Mouse (Mus musculus) liver, embryonic 16.5 days (tissue): ENCODE data around the gene Elavl4. TPM values are rescaled to one million over a fixed set of nuclear protein-coding genes. Genes with fewer than 3 reads are reported as not detected.

Experiments
- ATAC-seq: fragments of 200-750 bp; cut with Nextera tagmentation; 2 replicates; pipeline ENCODE4 v1.8.0; 2017; ENCODE audit warnings: low read depth, mild to moderate bottlenecking, moderate number of reproducible peaks, moderate library complexity
- H3K27ac ChIP-seq: fragments of 300-500 bp; sonication (generic); 2 replicates; pipeline ENCODE4 v1.5.1; 2014; ENCODE audit warnings: mild to moderate bottlenecking, low read length
- H3K27me3 ChIP-seq: fragments of 300-500 bp; sonication (generic); 2 replicates; pipeline ENCODE4 v1.6.1; 2014; ENCODE audit warnings: low read depth, low read length, mixed read lengths; ENCODE audit not compliant: control insufficient read depth, insufficient read depth
- H3K36me3 ChIP-seq: fragments of 300-500 bp; sonication (generic); 2 replicates; pipeline ENCODE4 v1.6.1; 2014; ENCODE audit warnings: mild to moderate bottlenecking; ENCODE audit not compliant: control insufficient read depth, insufficient read depth
- H3K4me1 ChIP-seq: fragments of 300-500 bp; sonication (generic); 2 replicates; pipeline ENCODE4 v1.6.1; 2014; ENCODE audit warnings: low read depth, low read length, mixed read lengths; ENCODE audit not compliant: control insufficient read depth
- H3K4me2 ChIP-seq: fragments of 300-500 bp; sonication (generic); 2 replicates; pipeline ENCODE4 v1.6.1; 2014; ENCODE audit warnings: low read depth, low read length, mixed read lengths
- H3K4me3 ChIP-seq: fragments of 300-500 bp; sonication (generic); 2 replicates; pipeline ENCODE4 v1.5.1; 2014; ENCODE audit warnings: low read depth, mild to moderate bottlenecking, low read length
- H3K9ac ChIP-seq: fragments of 300-500 bp; sonication (generic); 2 replicates; pipeline ENCODE4 v1.6.1; 2014; ENCODE audit warnings: low read depth, low read length
- H3K9me3 ChIP-seq: fragments of 300-500 bp; sonication (generic); replicated peaks from 2 replicates; pipeline ENCODE4 v1.6.1; 2016; ENCODE audit warnings: low read length; ENCODE audit not compliant: control insufficient read depth
- WGBS: fragments of 180-500 bp; shearing (Covaris S2); extraction: QIAGEN DNeasy Blood & Tissue Kit; methylation state at CpG from one replicate; pipeline ENCODE4 v1.1.7; 2014; ENCODE audit not compliant: insufficient replicate concordance; 5-methylcytosine and 5-hydroxymethylcytosine counted together
- polyA plus RNA-seq: library from polyadenylated mRNA; unstranded; fragments of >200 nt; fragmentation: Nextera tagmentation; extraction: Ambion mirVana; gene quantifications from 2 replicates; pipeline ENCODE4 v1.2.1, GENCODE M21; 2015

Elavl4 gene
- 0.15 and 0.25 TPM in 2 replicates for polyA plus RNA-seq

DNA sequence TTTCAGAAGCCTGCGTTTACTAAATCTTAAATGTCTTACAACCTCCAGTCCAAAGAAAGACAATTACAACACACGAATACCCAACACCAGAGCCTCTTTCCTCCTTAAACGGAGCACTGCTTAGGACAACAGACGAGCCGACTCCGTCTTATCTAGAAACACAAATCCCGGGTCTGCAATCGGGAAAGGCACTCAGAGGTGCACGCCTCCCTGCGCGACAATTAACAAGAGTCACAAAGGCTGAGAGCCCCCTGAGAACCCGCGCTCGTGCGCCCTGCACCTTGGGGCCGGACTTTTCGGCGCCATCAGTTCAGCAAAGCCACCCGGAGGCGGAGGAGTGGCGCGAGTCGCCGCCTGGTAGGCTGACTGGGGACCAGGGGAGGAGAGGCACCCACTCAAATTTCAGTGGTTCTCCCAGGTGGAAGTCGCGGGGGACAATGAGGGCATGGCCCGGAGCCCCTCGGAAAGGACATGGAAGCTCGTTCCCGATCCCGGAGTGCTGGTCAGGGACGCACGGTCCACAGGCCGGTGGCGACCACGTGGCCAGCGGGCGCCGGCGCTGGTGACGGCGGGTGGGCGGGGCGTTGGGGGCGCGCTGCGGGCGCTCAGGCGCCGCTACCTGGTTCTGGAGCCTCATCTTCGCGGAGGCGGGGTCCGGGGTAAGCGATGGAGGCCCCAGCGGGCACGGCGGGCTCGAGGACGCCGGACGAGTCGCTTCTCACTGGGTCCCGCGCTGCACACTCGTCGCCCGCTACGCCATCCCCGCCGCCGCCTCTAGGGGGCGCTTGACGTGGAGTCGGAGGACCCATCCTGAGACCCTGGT, at the start of gene Elavl4:
TSS of gene Elavl4 (minus strand) at position 732 of the 823 bp plus-strand sequence.
- under 1% methylated on average over 75 of the region's 75 CpGs for WGBS
- ATAC-seq, result peak; percentile 68
- Histone ChIP-seq H3K9me3 (no peaks in the 10 kb centered on the region), H3K27ac (no peak within 1 kb of the TSS), H3K4me3 (peak within 1 kb of the TSS; percentile 55), H3K4me1 (no peaks in the 10 kb centered on the region), H3K36me3 (no peaks in the 10 kb centered on the region), H3K27me3 (peaks cover 10% of the 10 kb centered on the region), H3K4me2 (peak within 1 kb of the TSS; percentile 69), H3K9ac (no peak within 1 kb of the TSS)

DNA sequence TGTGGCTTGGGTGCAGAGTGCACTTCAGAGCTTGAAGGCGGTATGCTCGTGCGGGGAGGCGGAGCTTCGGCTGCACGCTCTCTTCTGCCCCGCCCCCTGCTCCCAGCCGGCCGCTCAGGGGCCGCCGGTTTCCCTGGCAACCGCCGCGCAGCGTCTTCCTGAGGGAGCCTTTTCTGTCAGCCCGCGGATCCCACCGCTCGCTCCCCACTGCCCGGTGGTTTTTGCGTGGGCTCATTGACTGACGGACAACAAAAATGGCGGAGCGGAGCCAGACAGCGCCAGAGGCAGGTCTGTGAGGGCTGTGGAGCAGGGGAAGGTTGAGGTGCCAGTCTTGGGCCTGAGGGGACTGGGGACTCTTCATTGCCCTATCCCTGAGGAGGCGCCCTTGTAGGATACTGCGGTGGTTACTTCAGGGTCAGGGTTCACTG, 45.9 kb upstream of the Elavl4 start, which contains the start of gene Agbl4:
TSS of gene Agbl4 (plus strand) at position 44 of the 428 bp plus-strand sequence.
- 0% methylated on average over 27 of the region's 27 CpGs for WGBS
- H3K9ac ChIP-seq, result no peak within 1 kb of the TSS

DNA sequence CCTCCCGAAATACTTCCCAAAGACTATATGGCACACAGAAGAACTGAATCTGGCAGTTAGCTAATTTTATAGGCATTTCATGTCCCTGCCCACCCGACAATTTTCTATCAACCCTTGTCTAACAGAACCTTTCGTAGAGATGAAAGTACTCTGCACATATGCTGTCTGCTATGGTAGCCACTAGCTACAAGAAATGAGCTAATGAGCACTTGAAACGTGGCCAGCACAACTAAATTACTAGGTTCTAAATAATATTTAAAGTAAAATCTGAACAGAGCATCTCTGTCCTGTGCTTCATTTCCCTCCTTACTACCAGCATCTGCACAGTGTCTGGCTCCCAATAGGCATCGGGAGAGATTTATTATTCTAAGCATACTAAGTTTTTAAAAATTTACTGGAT, 44.5 kb upstream of the Elavl4 start:
- WGBS, result 56% methylated on average over 5 of the region's 5 CpGs
- H3K9me3 ChIP-seq, result no peaks in the 10 kb centered on the region
- H3K27me3 ChIP-seq, result no peaks in the 10 kb centered on the region
- no peak overlapping the region for H3K4me2 ChIP-seq
- H3K36me3 ChIP-seq, result no peaks in the 10 kb centered on the region
- H3K27ac ChIP-seq, result no peak overlapping the region
- H3K4me3 ChIP-seq, result no peak overlapping the region
- no peak for ATAC-seq
- H3K4me1 ChIP-seq, result no peaks in the 10 kb centered on the region
- no peak overlapping the region for H3K9ac ChIP-seq

More for the DNA sequence above, 45.9 kb upstream of the Elavl4 start, which contains the start of gene Agbl4:
- Histone ChIP-seq H3K27ac (no peak within 1 kb of the TSS), H3K27me3 (no peaks in the 10 kb centered on the region), H3K9me3 (no peaks in the 10 kb centered on the region), H3K4me2 (peak within 1 kb of the TSS; percentile 55), H3K36me3 (no peaks in the 10 kb centered on the region), H3K4me1 (no peaks in the 10 kb centered on the region), H3K4me3 (peak within 1 kb of the TSS; percentile 51)
- ATAC-seq, result peak; percentile 63; the same call in 1 of the 2 replicates

DNA sequence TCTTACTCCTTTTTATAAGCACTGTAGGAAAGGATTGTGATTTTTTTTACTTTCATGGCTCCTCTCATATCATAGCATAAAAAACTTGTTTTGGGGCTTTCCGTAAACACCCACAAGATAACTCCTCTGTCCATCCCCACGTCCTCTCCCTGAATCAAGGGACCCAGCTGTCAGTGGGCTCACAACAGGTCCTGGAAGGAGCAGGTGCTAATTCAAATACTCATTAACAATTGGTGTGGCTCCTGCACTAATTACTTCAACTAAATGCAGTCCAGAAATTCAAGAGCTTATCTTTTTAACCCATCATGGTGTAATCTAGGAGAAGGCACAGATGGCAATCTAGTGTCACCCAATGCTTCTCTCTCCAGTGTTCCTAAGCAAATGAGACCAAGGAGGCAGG, 8.9 kb upstream of the Elavl4 start:
- no peak overlapping the region for H3K4me3 ChIP-seq
- H3K4me1 ChIP-seq, result no peaks in the 10 kb centered on the region
- no peak overlapping the region for H3K27ac ChIP-seq
- H3K9me3 ChIP-seq, result no peaks in the 10 kb centered on the region
- H3K27me3 ChIP-seq, result no peaks in the 10 kb centered on the region
- no peak overlapping the region for H3K4me2 ChIP-seq
- 54% methylated on average over 2 of the region's 2 CpGs for WGBS
- H3K36me3 ChIP-seq, result no peaks in the 10 kb centered on the region
- no peak overlapping the region for H3K9ac ChIP-seq
- no peak for ATAC-seq

DNA sequence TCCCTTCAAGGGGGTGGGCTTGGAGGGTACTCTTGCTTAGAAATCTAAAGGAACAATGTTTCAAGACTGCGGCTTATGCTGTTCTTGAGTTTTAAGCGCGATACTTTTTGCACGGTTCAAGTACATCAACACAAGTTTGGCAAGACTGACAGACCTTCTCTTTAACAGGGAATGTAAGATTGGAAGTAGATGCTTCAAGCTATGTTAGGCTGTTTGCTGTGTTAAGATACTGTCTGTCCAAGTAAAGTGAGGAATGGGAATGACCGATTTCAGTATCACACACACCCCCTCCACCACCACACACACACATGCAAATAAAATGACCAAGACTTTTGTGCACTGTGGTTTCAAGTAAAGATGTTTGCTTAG, 276 bp upstream of the Elavl4 start:
- WGBS, result 8% methylated on average over 5 of the region's 5 CpGs
- Histone ChIP-seq H3K9me3 (no peaks in the 10 kb centered on the region), H3K9ac (no peak overlapping the region)

DNA sequence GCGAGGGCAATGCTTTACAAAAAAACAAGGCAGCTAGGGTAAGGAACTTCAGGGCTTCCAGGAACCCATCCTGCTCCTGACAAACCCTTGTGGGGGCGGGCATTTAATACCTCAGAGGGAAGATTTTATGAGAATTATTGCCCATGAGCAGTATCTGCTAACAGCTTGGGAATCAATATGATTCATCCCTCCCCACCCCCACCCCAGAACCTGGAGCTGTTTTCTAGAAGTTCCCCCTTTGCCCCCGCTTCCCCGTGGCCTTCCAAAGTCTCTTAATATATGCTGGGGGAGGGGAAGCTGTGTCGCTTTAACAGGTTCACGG, 892 bp downstream of the Elavl4 start:
- no peaks in the 10 kb centered on the region for H3K9me3 ChIP-seq
- no peak overlapping the region for H3K27ac ChIP-seq
- peak overlapping the region; percentile 55 for H3K4me3 ChIP-seq
- WGBS, result 8% methylated on average over 6 of the region's 6 CpGs
- peaks cover 10% of the 10 kb centered on the region for H3K27me3 ChIP-seq
- no peaks in the 10 kb centered on the region for H3K4me1 ChIP-seq
- peak overlapping the region; percentile 69 for H3K4me2 ChIP-seq
- H3K9ac ChIP-seq, result no peak overlapping the region
- no peaks in the 10 kb centered on the region for H3K36me3 ChIP-seq
- no peak for ATAC-seq

More for the DNA sequence above, 276 bp upstream of the Elavl4 start:
- no peak for ATAC-seq
- Histone ChIP-seq H3K27ac (no peak overlapping the region), H3K4me2 (peak overlapping the region; percentile 69), H3K27me3 (peaks cover 10% of the 10 kb centered on the region), H3K4me3 (peak overlapping the region; percentile 55; the same call in 1 of the 2 replicates), H3K4me1 (no peaks in the 10 kb centered on the region), H3K36me3 (no peaks in the 10 kb centered on the region)

DNA sequence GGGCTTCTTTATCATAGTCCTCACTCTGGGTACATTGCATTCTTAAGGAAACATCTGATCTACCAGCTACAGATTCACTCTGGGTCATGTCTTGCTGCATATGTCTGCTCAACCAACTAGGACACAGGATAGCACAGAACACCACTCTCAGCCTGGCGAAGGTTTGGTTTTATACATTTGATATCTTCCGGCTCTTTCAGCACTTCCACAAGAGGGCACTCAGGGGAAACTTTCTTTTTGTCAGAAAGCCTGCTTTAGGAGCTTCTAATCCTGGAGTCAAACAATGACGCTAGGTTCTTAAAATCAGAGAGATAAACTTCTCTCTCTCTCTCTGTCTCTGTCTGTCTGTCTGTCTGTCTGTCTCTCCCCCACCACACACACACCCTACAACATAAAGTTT, 27.8 kb downstream of the Elavl4 start:
- no peaks in the 10 kb centered on the region for H3K27me3 ChIP-seq
- H3K27ac ChIP-seq, result no peak overlapping the region
- no peaks in the 10 kb centered on the region for H3K36me3 ChIP-seq
- H3K4me2 ChIP-seq, result no peak overlapping the region
- ATAC-seq, result no peak
- H3K4me3 ChIP-seq, result no peak overlapping the region
- no peaks in the 10 kb centered on the region for H3K9me3 ChIP-seq
- H3K4me1 ChIP-seq, result no peaks in the 10 kb centered on the region
- H3K9ac ChIP-seq, result no peak overlapping the region
- 31% methylated on average over 3 of the region's 3 CpGs for WGBS

DNA sequence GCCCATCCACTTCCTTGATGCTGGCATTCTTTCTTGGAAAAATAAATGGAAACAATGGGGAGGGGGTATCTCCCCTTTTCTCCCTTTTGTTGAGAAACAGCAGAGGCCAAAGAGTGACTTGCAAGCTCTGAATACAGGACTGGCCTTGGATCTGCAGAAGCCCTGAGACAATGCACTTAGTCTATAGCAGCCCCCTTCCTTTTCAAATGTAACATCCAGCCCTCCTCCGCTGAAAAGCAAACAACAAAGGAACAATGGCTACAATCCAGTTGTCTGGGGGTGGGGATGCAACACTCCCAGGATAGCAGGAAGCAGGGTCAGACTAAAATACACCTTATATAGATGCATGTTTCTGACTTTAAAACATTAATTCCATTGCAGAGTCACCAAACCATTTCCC, 39.6 kb downstream of the Elavl4 start:
- Histone ChIP-seq H3K36me3 (no peaks in the 10 kb centered on the region), H3K9me3 (no peaks in the 10 kb centered on the region), H3K27me3 (no peaks in the 10 kb centered on the region), H3K4me1 (no peaks in the 10 kb centered on the region), H3K4me2 (no peak overlapping the region), H3K9ac (no peak overlapping the region), H3K4me3 (no peak overlapping the region), H3K27ac (no peak overlapping the region)
- 17% methylated on average over 1 of the region's 1 CpGs for WGBS
- no peak for ATAC-seq

DNA sequence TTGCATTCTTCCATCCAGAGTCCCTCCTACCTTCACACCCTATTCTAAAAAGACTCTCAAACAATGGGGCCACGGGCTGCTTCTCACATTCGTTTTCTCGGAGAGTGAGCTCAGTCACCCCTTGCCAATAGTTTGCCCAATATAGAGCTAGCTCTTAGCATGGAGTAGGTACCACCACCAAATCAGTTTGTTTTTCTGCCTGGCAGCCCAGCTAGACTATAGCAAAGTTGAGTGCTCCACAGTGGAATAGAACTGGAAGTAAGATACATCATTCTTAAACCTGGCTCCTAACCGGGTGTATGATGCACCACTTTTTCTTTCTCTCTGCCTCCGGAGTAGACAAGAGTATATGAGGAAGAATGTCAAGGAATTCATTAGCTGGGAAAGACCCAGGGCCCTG, 44.7 kb downstream of the Elavl4 start:
- WGBS, result 51% methylated on average over 5 of the region's 5 CpGs
- no peaks in the 10 kb centered on the region for H3K4me1 ChIP-seq
- no peaks in the 10 kb centered on the region for H3K27me3 ChIP-seq
- H3K4me3 ChIP-seq, result no peak overlapping the region
- no peak overlapping the region for H3K4me2 ChIP-seq
- H3K27ac ChIP-seq, result no peak overlapping the region
- no peak overlapping the region for H3K9ac ChIP-seq
- no peak for ATAC-seq
- H3K36me3 ChIP-seq, result no peaks in the 10 kb centered on the region
- H3K9me3 ChIP-seq, result no peaks in the 10 kb centered on the region
